Mouse (Mus musculus) neural tube, embryonic 10.5 days (tissue): ENCODE measurements around the gene Tubg2.
"Not testable (repeated sequence)": the region's sequence is repeated elsewhere in the genome, so short reads cannot be mapped to it uniquely, and the experiment has no call there.

Experiments
- DNase-seq: peaks from one replicate; pipeline ENCODE4 v3.0.0-alpha.2; 2017; ENCODE audit warnings: low spot score; ENCODE audit errors: extremely low spot score

Tubg2 gene

DNA sequence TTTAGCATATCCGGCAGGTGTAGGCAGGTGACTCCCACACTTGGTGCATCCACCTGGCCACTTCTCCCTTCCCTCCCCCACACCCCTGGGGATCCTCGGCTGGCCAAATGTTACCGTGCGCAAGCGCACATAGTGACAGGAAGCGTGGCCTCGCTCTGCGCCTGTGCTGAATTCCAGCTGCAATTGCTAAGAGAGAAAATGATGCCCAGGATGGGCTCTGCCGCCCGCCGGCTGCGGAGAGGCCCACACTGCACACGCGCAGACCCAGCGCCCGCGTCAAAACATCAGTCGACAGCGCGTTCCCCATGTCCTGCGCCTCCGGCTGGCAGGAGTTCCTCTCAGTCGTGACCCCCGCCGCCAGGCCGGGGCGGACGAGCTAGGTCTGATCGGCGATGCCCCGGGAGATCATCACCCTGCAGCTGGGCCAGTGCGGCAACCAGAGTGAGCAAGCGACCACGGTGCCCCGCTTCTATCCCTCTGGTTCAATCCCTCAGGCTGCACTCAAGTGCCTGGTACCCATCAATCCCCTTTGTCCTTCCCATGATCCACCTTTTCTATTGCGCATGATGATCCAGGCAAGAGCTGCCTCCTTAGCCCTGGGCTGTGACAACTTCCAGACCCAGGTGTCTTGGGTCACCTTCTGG is at the start of gene Tubg2:
Gene Tubg2 (plus strand): TSS at position 180 of the 644 bp plus-strand sequence.
- peak; percentile 62 for DNase-seq

DNA sequence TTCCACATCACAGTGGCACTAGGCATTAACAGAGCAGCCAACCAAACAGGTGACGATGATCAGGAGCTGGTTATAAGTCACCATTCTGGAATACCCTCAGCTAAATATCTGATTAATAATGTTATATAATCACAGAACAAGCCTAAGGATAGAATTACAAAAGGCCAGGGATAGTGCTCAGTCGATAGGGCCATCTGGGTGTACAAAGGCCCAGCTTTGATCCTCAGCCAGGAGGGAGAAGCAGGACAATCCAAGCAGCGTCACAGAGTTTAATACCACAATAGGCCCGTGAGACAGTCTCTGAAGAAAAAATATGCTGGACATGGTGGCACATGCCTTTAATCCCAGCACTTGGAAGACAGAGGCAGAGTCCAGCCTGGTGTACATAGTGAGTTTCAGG is 46.4 kb upstream of the Tubg2 start:
- no peak for DNase-seq

DNA sequence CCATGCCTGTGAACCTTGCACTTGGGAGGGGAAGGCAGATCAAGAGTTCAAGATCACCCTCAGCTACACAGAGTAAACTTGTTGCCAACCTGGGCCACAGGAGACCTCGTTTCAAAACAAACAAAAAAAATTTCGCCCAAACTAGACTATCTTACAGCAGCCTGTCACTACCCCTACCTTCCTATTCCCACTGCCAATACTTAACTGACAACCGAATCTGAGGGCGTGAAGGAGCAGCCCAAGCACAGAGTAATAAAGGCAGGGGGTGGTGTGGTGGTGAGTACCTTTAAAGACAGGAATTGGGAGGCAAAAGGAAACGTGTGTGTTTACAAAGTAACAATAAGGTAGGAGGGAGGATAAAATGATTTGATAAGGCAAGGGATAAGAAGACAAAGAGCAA is 45.0 kb upstream of the Tubg2 start:
- DNase-seq, result no peak

DNA sequence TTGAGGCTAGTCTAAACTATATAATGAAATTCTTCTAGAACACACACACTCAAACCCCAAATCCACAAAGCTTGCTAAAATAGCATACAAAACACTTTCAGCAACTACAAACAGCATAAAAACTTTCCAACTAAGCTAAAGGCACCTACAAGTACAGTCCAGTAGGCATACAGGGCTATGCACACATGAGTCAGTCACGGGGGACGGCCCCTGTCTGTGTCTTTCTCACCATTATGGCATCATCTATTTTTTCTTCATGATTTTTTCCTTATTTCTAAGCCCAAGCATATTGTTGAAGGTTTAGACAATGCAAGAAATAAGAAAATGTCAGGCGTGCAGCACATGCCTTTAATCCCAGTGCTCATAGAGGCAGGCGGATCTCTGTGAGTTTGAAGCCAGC is 44.5 kb upstream of the Tubg2 start:
- no peak for DNase-seq

DNA sequence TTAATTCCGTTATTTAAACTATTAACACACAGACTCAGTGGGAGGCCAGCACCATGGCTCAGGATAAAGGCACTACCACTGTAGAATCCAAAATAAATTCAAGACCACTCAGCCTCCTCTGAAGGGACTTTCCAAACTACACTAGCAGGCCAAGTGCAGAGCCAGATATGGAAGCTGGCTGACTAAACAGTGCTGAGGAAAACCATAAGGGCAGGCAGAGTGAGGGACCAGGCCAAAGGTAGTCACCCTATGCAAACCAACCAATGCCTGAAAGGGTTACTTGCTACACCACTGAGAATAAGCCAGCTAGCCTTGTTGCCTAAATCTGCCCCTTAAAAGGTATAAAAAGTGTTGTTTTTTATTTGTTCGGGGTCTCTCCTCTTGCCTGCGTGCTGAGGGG is 43.5 kb upstream of the Tubg2 start:
- DNase-seq, result no peak

DNA sequence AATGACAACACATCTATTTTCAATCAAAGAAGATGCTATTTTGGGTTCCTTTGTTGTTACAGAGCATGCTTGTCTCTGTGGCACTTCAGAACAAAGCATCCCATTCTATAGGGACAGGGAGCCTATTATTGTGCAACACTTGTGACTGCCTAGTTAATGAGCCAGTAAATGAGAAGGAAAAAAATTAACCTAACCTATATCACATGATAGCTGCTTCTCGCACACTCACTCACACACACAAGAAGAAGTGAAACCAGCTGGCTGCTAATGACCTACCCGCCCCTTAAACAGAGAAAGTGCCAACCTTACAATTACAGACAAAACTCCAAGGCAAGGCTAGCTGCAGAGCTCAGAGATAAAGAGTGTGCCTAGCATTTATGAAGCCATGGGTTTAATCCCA is 40.1 kb upstream of the Tubg2 start:
- DNase-seq, result no peak

DNA sequence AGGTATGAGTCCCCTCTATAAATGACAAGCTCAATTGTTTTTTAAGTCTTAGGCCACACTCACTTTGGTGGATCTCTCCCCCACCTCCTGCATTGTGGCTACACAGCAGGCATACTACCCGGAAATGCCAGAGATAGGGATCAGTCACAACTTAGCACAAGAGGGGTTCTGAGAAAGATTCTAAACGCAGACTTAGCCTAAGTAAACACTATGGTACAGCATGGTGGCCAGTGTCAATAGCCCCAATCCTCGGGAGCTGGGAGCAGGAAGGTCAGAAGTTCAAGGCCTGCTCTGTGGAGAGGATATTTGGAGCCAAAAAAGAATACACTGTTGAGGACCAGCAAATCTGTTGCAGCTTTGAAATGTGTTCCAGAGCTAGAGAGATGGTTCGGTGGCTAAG is 37.6 kb upstream of the Tubg2 start:
- DNase-seq, result no peak

DNA sequence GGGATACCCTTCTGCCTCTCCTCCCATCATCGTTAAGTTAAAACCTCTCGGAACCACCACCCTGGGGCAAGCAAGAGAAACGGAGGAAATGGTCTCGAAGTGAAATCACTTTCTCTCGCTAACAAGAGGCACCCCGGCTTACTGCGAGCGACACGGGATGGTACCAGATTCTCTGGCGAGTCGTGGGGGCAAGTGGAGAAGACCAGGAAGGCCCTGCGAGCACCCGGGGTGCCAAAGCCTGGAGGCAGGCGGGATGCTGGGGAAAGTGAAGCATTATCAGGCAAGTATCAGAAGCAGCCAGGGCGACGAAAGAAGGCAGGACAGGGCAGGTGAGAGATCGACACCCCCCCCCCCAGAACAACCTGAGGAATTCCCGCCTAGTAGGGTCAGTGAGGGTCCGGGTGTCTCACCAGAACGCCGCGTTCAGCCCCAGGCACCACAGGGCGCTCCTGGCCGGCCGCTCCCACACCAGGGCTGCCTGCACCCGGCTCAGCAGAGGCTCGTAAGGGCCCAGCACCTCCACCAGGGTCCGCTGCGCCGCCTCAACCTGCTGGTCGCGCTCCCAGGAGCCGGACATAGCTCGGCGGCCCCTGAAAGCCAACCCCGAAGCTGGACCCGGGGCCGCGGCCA is 36.5 kb upstream of the Tubg2 start:
- DNase-seq, result peak; percentile 43

DNA sequence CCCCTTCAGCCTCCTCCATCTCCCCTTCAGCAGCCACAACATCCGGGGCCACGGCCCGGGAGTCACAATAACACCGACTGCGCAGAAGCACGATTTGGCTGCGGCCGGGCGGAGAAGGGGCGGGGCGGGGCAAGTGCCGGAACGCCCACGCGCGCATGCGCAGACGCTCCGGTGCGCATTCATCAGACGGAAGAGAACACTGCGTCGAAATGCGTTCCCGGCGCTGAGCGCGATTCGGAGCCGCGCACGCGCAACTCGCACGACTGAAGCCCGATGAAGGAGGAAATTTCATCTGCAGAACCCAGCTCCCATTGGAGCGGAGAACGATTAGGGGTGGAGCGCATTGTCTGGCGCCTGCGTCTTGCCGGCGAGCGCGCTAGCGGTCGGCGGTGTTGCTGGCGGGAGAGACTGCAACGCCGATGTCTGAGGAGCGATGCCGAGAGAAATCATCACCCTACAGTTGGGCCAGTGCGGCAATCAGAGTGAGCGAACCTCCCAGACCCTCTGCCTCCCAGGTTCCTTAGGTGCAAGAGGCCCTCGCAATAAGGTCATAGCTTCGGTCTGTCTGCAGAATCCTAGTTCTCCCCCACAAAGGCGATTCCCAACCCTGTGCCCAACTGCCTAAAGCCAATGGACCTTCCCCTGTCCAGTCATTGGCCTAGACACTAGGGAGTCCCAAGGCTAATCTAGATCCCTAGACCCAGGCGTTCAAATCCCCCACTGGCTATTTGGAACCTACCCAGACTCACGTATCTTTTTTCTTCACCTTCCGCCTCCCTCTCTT is 35.8 kb upstream of the Tubg2 start, which contains the start of the genes Retreg3 and Tubg1:
Gene Retreg3 (minus strand): TSS at position 133 of the 784 bp plus-strand sequence.
Gene Tubg1 (plus strand): TSS at position 178 of the 784 bp plus-strand sequence.
- DNase-seq, result peak; percentile 100

DNA sequence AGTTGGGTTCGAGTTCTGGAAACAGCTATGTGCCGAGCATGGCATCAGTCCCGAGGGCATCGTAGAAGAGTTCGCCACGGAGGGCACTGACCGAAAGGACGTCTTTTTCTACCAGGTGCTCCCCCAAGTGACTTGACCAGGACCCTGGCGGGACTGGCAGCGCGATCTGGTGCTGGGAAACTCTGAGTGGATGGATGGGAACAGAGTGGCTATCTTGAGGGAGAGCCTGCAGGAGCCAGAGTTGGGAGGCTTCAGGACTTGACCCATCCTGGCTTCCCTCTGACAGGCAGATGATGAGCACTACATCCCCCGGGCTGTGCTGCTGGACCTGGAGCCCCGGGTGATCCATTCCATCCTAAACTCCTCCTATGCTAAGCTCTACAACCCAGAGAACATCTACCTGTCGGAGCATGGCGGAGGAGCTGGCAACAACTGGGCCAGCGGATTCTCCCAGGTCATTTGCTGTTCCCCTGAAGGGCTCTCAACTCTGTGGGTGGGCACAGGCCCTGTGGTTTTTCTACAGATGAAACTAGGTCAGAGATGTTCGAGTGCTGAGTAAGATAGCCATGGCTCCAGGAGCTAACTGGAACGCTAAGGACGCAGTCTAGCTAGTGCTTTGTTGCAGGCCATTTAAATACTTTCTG is 35.0 kb upstream of the Tubg2 start:
- DNase-seq, result no peak

DNA sequence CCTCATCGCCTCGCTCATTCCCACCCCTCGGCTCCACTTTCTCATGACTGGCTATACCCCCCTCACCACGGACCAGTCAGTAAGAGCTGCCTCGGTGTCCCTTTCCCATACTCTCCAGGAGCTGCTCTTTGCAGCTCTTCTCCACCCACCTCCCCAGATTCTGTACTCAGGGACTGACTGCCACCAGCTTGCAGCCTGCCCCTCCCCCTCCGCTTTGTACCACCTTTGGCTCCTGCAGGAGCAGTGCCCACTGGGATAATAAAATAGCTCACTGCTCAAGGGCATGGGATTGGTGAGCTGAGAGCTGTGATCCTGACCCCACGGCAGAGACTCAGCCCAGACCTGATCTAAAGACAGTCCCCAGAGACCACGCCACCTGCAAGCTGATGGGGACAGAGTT is 31.2 kb upstream of the Tubg2 start:
- DNase-seq, result not testable (repeated sequence)

DNA sequence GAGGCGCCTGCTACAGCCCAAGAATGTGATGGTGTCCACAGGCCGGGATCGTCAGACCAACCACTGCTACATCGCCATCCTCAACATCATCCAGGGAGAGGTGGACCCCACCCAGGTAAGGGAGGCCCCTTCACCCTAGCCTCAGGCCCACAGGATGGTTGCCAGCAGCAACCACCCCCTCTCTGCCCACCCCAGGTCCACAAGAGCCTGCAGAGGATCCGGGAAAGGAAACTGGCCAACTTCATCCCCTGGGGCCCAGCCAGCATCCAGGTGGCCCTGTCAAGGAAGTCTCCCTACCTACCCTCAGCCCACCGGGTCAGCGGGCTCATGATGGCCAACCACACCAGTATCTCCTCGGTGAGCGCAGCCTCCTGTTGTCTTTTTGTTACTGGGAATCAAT is 30.7 kb upstream of the Tubg2 start:
- DNase-seq, result not testable (repeated sequence)

DNA sequence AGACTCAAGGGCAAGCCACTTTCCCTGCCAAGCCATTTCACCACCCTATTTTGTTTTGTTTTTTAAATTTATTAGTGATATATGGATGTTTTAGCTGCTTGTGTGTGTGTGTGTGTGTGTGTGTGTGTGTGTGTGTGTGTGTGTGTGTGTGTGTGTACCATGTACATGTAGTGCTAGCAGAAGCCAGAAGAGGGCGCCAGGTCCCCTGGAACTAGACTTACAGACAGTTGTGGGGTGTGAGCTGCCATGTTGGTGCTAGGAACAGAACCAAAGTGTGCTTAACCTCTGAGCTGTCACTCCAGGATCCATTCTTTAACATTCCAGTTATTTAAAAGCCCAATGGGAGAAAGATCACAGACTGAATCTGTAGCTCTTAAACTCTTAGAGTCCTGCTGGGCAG is 28.6 kb upstream of the Tubg2 start:
- no peak for DNase-seq

DNA sequence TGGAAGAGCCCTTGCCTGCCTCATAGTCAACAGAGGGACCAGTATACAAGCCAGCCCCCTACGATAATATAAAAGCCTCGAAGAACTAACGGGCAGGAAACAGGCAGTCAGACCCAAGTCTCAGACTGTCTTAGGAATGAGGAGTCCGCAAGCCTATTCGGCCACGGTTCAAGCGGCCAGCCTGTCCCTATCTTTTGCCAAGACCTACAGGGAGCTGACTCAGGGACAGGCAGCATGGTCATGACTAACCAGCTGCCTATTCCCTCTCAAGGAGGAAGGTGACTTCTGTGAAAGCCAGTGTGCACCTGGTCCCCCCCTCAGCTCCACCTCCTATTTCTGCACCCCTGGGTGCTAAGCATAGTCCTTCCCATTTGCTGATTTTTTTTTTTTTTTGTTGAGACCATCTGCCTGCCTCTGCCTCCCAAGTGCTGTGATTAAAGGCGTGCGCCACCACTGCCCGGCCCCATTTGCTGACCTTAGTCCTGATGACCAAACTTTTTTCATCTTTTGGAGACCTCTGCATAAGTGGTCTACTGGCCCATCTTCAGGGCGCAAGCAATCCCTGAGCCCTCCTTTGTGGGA is 26.6 kb upstream of the Tubg2 start:
- DNase-seq, result no peak

DNA sequence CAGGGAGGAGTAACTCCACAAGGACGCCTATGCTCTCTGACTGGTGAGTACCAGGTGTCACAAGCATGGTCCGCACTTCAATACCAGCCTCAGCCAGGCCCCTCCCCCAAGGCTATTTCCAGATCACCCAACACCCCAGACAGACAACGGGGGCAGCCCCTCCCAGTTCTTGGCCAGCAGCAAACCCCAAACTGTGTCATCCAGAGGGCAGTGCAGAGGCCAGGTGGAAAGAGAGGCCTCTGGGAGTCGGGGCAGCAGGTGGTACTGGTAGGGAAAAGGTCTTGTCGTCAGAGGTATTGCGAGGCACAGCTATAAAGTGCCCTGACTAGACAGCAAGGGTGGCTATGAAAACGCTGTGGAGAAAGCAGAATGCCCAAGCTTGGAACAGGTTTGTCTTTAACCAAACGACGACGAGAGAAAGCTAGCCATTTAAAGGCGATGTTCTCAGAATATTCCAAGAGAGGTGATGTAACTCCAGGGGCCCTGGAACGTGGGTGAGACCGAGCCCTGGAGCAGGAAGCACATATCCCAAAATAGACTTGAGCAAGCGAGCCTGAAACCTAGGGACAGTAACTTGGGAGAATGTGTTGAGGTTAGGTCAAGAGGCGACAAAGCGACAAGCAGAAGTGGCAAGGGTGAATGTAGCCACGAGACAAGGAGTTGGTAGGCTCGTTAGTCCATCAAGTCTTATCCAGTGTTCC is 25.5 kb upstream of the Tubg2 start:
- DNase-seq, result no peak

DNA sequence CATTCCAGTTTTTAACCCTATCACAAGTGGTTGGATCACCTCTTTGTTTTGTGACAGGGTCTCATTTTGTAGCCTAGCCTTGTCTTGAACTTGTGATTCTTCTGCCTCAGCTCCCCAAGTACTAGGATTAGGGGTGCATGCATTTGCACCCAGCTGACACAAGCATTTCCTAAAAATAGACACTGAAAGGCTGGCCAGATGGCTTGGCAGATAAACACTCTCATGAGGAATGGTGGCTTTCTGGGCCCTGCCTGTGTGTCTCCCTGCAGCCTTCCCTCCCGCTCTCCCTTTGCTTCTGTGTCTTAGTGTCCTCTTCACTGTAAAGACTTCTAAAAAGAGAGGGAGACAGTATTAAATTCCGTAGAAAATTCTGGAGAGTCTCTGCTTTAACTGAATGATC is 24.5 kb upstream of the Tubg2 start:
- no peak for DNase-seq

DNA sequence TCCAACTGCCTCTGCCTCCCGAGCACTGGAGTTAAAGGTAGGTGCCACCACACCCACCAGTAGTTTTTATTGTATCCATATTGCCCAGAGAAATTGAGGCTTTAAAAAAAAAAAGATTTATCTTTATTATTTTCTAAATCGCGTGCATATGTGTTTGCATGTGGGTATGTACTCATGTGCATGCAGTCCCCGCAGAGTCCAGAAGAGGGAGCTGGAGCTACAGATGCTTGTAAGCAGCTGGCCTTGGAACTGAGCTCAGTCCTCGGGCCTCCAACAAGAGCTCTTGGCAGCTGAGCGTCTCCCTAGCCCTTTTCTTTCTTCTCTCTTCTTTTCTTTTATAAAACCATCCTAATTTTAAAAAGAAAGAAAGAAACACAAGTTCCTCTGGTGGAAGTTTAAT is 24.0 kb upstream of the Tubg2 start:
- DNase-seq, result no peak

DNA sequence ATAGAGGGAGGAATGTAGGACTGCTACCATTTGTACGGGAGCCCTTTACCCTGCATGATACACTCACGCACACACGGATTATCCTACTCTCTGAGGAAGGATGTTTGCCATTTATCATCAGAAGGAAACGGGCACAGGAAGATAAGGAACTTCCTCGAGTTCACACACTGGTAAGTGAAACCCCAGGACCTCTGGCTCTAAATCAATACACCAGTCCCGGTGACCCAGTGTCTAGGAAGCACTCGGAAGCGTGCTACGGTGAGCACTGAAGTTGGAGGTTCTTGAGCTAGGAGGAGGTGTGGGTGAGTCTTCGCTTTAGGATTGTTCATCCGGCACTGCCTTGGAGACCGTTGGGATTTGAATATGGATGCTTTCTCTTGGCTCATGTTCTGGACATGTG is 22.7 kb upstream of the Tubg2 start:
- no peak for DNase-seq

DNA sequence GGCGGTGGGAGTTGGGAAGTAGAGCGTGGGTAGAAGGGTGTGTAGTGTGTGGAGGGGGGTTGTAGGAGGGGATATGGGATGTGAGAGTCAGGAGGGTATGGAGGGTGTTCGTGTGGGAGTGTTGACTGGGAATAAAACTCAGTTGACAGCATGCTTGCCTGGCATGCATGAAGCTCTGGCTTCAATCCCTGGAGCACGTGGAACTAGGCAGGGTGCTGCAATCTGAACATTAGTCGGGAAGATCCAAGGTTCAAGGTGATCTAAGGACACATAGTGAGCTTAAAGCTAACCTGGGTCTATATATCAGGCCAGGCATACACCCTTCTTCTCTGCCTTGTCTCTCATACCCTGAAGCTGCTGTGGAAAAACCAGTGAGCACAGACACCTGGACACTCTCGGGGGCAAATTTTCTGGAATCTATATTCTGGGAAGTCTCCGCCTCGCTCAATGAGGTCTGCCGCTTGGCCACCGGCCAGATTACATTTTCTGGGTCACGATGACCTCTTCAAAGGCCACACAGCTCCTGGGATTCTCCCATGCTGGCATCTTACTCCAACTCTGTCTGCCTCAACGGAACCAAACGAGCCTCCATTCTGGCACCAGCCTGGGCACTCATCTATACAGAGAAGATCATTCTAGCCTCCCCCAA is 21.4 kb upstream of the Tubg2 start:
- no peak for DNase-seq

DNA sequence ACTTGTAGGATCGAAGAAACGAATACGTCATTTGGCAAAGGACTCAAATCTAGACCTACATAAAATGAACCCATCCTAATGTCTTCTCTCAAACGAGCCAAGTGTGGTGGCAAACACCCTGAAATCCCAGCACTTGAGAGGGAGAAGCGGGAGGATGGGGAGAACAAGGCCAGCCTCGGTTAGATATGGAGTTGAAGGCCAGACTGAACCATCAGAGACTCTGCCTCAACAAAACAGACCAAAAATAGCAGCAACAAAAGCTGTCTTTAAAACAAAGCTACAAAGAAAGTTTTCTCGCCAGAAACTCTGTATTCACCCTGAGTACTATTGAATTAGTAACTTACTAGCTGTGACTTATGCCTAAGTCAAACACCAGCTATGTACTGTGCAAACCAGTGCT is 18.7 kb upstream of the Tubg2 start:
- DNase-seq, result no peak
